Mouse (Mus musculus) testis, adult 2 months (tissue): ENCODE results near the gene Cyp2b10.

Experiments
- CTCF ChIP-seq: fragments of 200-500 bp; IDR thresholded peaks from 2 replicates; pipeline ENCODE4 v1.5.1; 2012; ENCODE audit warnings: low read depth, mild to moderate bottlenecking, inconsistent platforms, low read length, moderate library complexity; ENCODE audit not compliant: control insufficient read depth, insufficient read depth, insufficient replicate concordance
- POLR2A ChIP-seq: fragments of 200-500 bp; IDR thresholded peaks from 2 replicates; pipeline ENCODE4 v1.6.1; 2012; ENCODE audit warnings: low read depth, mild to moderate bottlenecking, inconsistent platforms, low read length, moderate library complexity; ENCODE audit not compliant: control insufficient read depth

DNA sequence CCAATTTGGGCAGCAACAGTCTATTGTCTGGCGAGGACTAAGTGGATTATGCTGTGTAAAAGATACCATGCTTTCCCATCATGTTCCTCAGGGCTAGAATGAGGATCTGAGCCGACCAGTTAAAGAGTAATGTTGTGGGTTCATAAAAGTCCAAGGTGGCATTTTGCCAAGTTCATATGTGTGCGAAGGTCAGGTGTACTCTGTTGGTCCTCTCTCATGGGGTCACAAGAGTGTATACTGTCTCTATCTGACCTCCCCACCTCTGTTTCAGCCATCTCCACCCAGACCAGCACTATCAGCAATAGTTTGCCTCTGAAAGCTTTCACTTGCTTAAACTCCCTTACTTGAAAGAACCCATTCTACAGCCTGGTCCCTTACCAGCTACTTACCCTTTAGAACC is 9.7 kb upstream of the Cyp2b10 start:
- TF ChIP-seq POLR2A (no peak), CTCF (no peak)
